Mouse (Mus musculus) limb, embryonic 14.5 days (tissue): Measurements from ENCODE around the gene Slc45a3. TPM values are rescaled to one million over a fixed set of nuclear protein-coding genes. Genes with fewer than 3 reads are reported as not detected.

Experiments
- ATAC-seq: fragments of 200-750 bp; cut with Nextera tagmentation; 2 replicates; pipeline ENCODE4 v1.8.0; 2017; ENCODE audit warnings: low read depth, moderate number of reproducible peaks, moderate TSS enrichment; ENCODE audit not compliant: low FRiP score
- DNase-seq: peaks from one replicate; pipeline ENCODE4 v3.0.0-alpha.2; 2015; ENCODE audit warnings: low spot score
- H3K27ac ChIP-seq: fragments of 300-500 bp; sonication (generic); replicated peaks from 2 replicates; pipeline ENCODE4 v1.5.1; 2014; ENCODE audit warnings: low read depth, mild to moderate bottlenecking, low read length, moderate library complexity, mixed read lengths
- H3K27me3 ChIP-seq: fragments of 300-500 bp; sonication (generic); 2 replicates; pipeline ENCODE4 v1.6.1; 2014; ENCODE audit warnings: low read length, mixed read lengths; ENCODE audit not compliant: control insufficient read depth, insufficient read depth
- H3K36me3 ChIP-seq: fragments of 300-500 bp; sonication (generic); 2 replicates; pipeline ENCODE4 v1.6.1; 2014; ENCODE audit warnings: mild to moderate bottlenecking, low read length, moderate library complexity, mixed read lengths; ENCODE audit not compliant: control insufficient read depth, insufficient read depth
- H3K4me1 ChIP-seq: fragments of 300-500 bp; sonication (generic); 2 replicates; pipeline ENCODE4 v1.6.1; 2014; ENCODE audit warnings: antibody characterized with exemption, low read length, mixed read lengths; ENCODE audit not compliant: control insufficient read depth, insufficient read depth
- H3K4me2 ChIP-seq: fragments of 300-500 bp; sonication (generic); replicated peaks from 2 replicates; pipeline ENCODE4 v1.6.1; 2014; ENCODE audit warnings: low read depth, mild to moderate bottlenecking, low read length, moderate library complexity; ENCODE audit not compliant: severe bottlenecking
- H3K4me3 ChIP-seq: fragments of 300-500 bp; sonication (generic); replicated peaks from 2 replicates; pipeline ENCODE4 v1.5.1; 2014; ENCODE audit warnings: low read length
- H3K9ac ChIP-seq: fragments of 300-500 bp; sonication (generic); 2 replicates; pipeline ENCODE4 v1.6.1; 2014; ENCODE audit warnings: mild to moderate bottlenecking, low read depth, low read length, moderate library complexity; ENCODE audit not compliant: severe bottlenecking
- H3K9me3 ChIP-seq: fragments of 300-500 bp; sonication (generic); 2 replicates; pipeline ENCODE4 v1.6.1; 2016; ENCODE audit warnings: low read length; ENCODE audit not compliant: control insufficient read depth
- POLR2A ChIP-seq: fragments of 200-500 bp; IDR thresholded peaks from 2 replicates; pipeline ENCODE4 v1.8.0; 2012; ENCODE audit warnings: inconsistent platforms, mild to moderate bottlenecking, moderate library complexity, borderline replicate concordance; ENCODE audit not compliant: insufficient read depth, insufficient read length; ENCODE audit errors: extremely low read depth
- WGBS: fragments of 180-500 bp; shearing (Covaris S2); extraction: QIAGEN DNeasy Blood & Tissue Kit; methylation state at CpG from one replicate; pipeline ENCODE4 v1.1.7; 2014; 5-methylcytosine and 5-hydroxymethylcytosine counted together
- polyA plus RNA-seq, 2 experiments: library from polyadenylated mRNA; depleted of rRNA in 1 of 2; stranded (reverse) in 1 of 2; unstranded in 1 of 2; fragments of >200 nt; fragmentation: Nextera tagmentation in 1 of 2; extraction: Ambion mirVana in 1 of 2; gene quantifications; 2 replicates each; pipeline versions ENCODE4 v1.2.1 to v1.2.3; 2012 to 2014

The Slc45a3 gene
- polyA plus RNA-seq (2012; rRNA removed) (9.9 and 13.1 TPM in 2 replicates), polyA plus RNA-seq (2014; fragmentation: Nextera tagmentation; extraction: Ambion mirVana) (10.5 and 11.1 TPM in 2 replicates)

- Histone ChIP-seq H3K9ac (peak within 1 kb of the TSS; percentile 64), H3K36me3 (no peaks in the 10 kb centered on the region), H3K4me2 (peak within 1 kb of the TSS; percentile 99), H3K27me3 (peaks cover 29% of the 10 kb centered on the region), H3K27ac (no peak within 1 kb of the TSS), H3K4me3 (peak within 1 kb of the TSS; percentile 73), H3K9me3 (no peaks in the 10 kb centered on the region), H3K4me1 (peaks cover 9% of the 10 kb centered on the region; the same call in 1 of the 2 replicates)
- 0% methylated on average over 30 of the region's 35 CpGs for WGBS
- no peak for TF ChIP-seq POLR2A
- DNase-seq, result no peak
- peak; percentile 41 for ATAC-seq
These were observed at the start of gene Slc45a3 for GRCm38 (mm10) chr1:131962606-131963084. Slc45a3 (plus strand) TSS chr1:131962967.

DNA sequence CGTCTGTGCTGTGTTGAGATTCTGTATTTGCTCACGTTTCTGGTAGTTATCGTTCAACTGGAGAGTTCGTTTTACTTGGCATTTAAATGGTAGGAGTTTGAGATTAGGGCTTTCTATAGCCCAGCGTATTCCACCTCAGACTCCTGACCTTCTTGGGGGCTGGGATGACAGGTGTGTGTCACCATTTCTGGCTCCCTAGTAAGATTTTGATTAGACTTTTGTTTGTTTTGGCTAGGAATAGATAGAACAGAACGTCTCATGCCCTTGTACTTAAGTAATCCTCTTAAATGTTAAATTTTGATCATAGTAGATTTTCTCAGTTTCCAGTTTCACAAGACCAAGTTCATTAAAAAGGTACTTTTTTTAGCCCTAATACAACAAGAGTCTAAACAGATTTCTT, 45.1 kb upstream of the Slc45a3 start:
- Histone ChIP-seq H3K4me2 (no peak overlapping the region), H3K36me3 (peaks cover 39% of the 10 kb centered on the region)
- 78% methylated on average over 6 of the region's 6 CpGs for WGBS

DNA sequence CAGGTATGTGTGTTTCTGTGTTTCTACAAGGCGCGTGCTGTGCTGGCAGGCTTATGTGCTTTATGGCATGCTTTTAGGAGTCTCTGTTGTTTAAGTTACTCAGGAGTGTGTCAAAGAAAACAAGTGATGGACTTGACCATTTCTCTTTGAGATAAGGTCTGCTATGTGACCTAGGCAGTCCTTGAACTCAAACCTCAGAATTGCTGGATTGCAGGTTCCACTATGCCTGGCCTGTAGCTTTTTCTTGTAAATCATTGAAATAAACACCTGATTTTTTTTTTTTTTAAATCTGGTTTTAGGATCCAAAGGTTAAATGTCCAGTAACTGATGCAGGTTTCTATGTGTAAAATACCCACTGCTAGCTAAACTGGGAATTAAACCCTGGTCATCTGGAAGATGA, 43.7 kb upstream of the Slc45a3 start:
- ATAC-seq (no peak), DNase-seq (no peak)
- H3K36me3 ChIP-seq, result peaks cover 52% of the 10 kb centered on the region
- no peak overlapping the region for H3K4me2 ChIP-seq
- no peaks in the 10 kb centered on the region for H3K27me3 ChIP-seq
- TF ChIP-seq POLR2A, result no peak
- no peak overlapping the region for H3K27ac ChIP-seq
- H3K9me3 ChIP-seq, result no peaks in the 10 kb centered on the region
- H3K4me3 ChIP-seq, result no peak overlapping the region
- 99% methylated on average over 2 of the region's 2 CpGs for WGBS
- no peak overlapping the region for H3K9ac ChIP-seq
- peaks cover 5% of the 10 kb centered on the region; the same call in 1 of the 2 replicates for H3K4me1 ChIP-seq

More for the DNA sequence above, 45.1 kb upstream of the Slc45a3 start:
- ATAC-seq (no peak), DNase-seq (no peak)
- Histone ChIP-seq H3K27me3 (no peaks in the 10 kb centered on the region), H3K4me1 (peaks cover 5% of the 10 kb centered on the region; the same call in 1 of the 2 replicates), H3K9me3 (no peaks in the 10 kb centered on the region), H3K9ac (no peak overlapping the region), H3K4me3 (no peak overlapping the region), H3K27ac (no peak overlapping the region)
- no peak for TF ChIP-seq POLR2A

DNA sequence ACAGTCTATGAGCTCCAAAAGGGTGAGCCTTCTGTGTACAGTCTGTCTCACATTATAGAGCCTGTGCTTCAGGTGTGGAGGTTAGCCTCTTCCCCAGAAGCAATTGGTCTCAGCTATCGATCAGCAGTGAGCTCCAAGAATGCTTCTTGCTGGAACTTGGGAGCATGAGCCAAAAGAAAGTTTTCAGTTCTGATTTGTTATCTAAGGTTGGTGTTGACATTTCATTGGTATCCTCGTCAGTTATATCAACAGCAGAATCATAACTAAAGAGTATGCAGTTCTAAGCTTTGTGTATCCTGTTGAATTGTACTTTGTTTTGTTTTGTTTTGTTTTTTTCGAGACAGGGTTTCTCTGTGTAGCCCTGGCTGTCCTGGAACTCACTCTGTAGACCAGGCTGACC, 40.7 kb upstream of the Slc45a3 start:
- no peak for TF ChIP-seq POLR2A
- DNase-seq, result no peak
- Histone ChIP-seq H3K9ac (no peak overlapping the region), H3K4me2 (no peak overlapping the region), H3K4me3 (no peak overlapping the region), H3K4me1 (peaks cover 5% of the 10 kb centered on the region; the same call in 1 of the 2 replicates), H3K9me3 (no peaks in the 10 kb centered on the region), H3K36me3 (peaks cover 79% of the 10 kb centered on the region), H3K27me3 (no peaks in the 10 kb centered on the region), H3K27ac (no peak overlapping the region)
- ATAC-seq, result no peak
- 97% methylated on average over 3 of the region's 3 CpGs for WGBS

GRCm38 (mm10) chr1:131933471-131933870, 29.3 kb upstream of the Slc45a3 start:
- Histone ChIP-seq H3K4me2 (no peak overlapping the region), H3K9ac (no peak overlapping the region), H3K4me3 (no peak overlapping the region), H3K36me3 (peaks cover 60% of the 10 kb centered on the region), H3K4me1 (no peaks in the 10 kb centered on the region), H3K9me3 (no peaks in the 10 kb centered on the region), H3K27me3 (no peaks in the 10 kb centered on the region), H3K27ac (no peak overlapping the region)
- ATAC-seq (no peak), DNase-seq (no peak)
- WGBS, result 82% methylated on average over 2 of the region's 2 CpGs
- no peak for TF ChIP-seq POLR2A
